Mouse (Mus musculus): ENCODE measurements around the gene Hes5. TPM values are rescaled to one million over a fixed set of nuclear protein-coding genes. Genes with fewer than 3 reads are reported as not detected.

Gene Hes5
- total RNA-seq, 2 experiments from 2014 or later: 32.6 to 48.7 TPM

DNA sequence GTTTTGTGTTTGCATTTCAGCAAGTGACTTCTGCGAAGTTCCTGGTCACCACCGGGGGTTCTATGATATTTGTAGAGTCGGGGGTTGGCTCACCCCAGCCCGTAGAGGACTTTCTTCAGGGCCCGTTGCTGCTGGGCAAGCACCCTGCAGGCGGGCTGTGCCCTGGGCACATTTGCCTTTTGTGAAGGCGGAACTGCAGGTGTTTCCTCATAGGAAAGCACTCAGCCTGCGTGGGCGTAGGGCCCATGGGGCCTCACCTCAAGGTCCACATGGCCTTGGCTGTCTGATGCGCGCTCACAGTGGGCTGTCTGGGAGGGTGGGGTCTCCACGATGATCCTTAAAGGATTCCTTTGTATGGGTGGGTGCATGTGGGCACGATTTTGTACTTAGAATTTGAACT is 1.2 kb downstream of the Hes5 start:
- intact Hi-C loops (cut with DNase I): no loop called here
- DNase-seq (ENCODE audit: low spot score in 2 of 2): no peak

DNA sequence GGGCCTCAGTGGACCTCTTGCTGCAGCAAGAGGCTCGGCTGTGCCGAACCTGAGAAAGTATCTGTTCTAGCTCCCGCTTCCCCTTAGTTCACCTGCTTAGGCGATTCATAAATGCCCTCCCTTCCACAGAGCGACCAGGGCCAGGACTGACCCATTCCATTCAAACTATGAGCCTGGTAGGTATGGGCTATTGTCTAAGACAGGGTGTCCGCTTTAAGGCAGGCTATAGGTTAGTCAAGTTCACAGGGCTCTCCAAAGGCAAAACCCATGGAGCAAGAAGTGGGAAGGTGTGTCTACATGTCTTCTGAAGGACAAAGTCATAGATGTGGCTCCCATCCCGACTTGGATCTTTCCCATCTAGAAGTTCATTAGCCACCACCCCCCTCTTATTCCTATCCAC is 2.0 kb downstream of the Hes5 start:
- intact Hi-C loops (cut with DNase I): no loop called here
- DNase-seq (ENCODE audit: low spot score in 2 of 2): no peak

DNA sequence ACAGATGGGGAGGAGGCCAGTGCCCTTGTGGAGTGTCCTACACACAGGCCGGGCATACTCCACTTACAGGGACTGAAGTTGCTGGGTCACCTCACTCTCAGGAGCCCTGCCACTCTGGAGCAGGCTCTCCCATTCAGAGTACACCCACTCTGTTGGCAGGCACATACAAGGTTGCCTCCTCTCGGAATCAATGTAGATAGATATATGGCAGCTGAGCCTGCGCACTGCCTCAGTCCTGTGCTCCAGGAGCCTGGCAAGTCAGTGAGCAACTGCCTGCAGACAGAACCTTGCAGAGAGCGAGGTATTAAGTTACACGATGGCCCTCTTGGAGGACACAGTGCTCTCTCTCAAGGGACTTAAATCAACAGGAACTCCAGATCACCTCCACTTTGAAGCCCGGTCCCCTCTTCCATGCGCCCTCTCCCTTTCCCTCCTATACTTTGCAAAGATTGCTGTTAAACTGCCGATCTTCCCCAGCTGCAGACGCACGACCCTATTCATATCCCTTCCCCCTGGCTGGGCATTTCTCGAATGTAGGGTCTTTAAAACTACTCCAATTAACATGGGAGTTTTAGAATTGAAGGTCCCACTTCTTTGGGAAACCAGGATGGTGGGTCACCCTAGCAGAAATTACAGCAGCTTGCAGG is 2.6 kb downstream of the Hes5 start:
- DNase-seq (ENCODE audit: low spot score in 2 of 2): peak in 1 of 2 experiments; percentile 50
- intact Hi-C loops (cut with DNase I): no loop called here

- DNase-seq (ENCODE audit: low spot score in 2 of 2): peak; percentile 93
- intact Hi-C loops (cut with DNase I): no loop called here
Measured at GRCm38 (mm10) chr4:154963901-154964580, 3.3 kb downstream of the Hes5 start, which contains the start of gene Pank4. Gene Pank4, plus strand, starts transcription at chr4:154964123.

DNA sequence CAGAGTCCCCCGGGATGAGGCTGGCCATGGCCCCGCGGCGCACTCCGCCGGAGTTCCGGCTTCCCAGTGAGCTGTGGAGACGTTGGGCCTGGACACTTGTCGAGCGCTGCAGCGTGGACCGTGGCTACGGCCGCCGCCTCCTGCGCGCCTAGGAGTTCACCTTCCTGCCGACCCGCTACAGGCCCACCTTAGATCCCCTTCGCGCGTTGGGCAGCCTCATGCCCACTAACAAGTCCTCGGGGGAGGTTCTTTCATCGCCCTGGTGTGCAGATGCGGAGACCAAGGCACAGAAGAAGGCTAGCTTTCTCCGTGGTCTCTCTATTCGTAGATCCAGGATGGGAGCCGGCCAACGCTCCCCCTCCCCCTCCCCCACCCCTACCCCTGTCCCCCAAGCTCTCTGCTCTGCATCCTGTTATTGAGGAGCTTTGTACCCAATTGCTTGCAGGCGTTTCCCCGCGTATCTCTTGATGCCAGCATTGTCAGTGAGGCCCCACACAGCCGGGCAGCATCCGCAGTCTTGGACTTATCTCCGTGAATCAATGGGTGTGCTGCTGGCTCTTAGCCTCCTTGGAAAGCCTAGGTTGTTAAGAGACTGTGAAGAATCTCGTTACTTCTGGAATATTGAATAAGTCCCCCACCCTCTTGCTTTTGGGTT is 4.0 kb downstream of the Hes5 start:
- intact Hi-C loops (cut with DNase I): loop anchor here (5.0 kb wide), 1 partner anchor 87 kb away; no protein-coding TSS in a partner anchor
- no peak for DNase-seq (ENCODE audit: low spot score in 2 of 2)

DNA sequence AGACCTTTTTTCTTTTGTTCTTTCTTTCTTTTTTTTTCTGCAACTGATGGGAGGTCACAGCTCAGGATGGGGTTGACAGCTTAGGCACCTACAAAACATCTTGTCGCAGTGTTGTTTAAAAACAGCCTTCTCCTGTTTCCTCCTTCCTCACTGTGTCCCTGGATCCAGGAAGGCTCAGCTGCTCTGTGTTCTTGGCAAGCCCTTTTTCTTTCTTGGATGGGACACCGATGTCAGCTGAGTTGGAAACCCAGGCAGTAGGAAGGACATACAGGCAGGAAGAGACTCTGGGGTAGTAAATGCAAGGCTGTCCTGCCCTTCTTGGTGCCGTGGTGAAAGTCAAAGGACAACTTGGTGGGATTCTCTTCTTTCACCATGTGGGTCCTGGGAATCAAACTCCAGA is 5.1 kb downstream of the Hes5 start:
- no peak for DNase-seq (ENCODE audit: low spot score in 2 of 2)
- intact Hi-C loops (cut with DNase I): loop anchor here (5.0 kb wide), 1 partner anchor 89 kb away; no protein-coding TSS in a partner anchor

DNA sequence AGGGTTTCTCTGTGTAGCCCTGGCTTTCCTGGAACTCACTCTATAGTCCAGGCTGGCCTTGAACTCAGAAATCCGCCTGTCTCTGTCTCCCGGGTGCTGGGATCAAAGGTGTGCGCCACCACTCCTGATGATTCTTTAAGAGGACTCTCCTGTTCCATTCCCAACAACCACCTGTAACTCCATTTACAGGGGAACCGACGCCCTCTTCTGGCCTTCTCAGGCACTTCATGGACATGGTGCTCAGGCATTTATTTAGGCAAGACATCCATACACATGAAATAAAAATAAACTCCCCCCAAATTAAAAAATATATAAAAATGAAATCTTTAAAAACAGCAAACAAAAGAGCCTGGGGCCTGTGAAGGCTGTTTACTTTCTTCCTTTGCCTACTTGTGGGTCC is 6.5 kb downstream of the Hes5 start:
- intact Hi-C loops (cut with DNase I): loop anchor here (5.0 kb wide), 1 partner anchor 90 kb away; no protein-coding TSS in a partner anchor
- DNase-seq (ENCODE audit: low spot score in 2 of 2): peak; percentile 66 to 80

DNA sequence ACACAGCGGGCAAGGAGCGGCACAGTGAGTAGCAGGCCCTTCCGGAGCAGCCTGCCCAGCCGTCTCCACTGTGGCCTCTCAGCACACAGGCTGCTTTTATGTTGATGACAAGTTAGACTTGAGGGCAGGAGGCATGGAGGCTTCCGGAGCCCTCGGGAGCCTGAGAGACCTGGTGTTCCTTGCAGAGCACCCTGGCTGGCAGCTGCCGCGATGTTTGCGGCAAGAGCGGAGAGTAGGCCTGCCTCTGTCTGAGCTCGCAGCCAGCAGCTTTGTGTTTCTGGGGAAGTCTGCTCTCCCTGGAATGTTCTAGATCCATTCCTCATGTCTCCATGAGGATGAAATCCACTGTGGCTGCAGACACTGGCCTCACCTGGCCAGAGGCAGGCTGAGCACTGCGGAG is 11.8 kb downstream of the Hes5 start:
- DNase-seq (ENCODE audit: low spot score in 2 of 2): no peak
- intact Hi-C loops (cut with DNase I): no loop called here

- no peak for DNase-seq (ENCODE audit: low spot score in 2 of 2)
- intact Hi-C loops (cut with DNase I): no loop called here
Measured at GRCm38 (mm10) chr4:154974163-154974611, 13.5 kb downstream of the Hes5 start.

DNA sequence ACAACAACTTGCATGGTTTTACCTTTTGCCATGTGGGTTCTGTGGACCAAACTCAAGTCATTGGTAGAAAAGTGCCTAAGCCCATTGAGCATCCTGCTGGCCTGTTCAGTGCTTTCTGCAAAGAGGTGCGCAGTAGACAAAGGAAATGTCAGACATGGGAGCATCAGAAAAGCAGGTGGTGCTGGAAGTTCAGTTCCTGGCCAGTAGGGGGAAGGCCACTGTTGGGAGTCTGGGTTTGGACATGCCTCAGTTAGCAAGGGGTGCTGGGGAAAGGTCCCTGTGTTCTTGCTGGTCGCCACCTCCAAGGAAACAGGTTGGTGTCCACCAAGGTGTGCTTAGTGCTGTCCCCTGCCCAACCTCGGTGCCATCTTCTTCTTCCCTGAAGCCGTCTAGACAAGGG is 19.4 kb downstream of the Hes5 start:
- intact Hi-C loops (cut with DNase I): loop anchor here (2.0 kb wide), 1 partner anchor 73 kb away; no protein-coding TSS in a partner anchor
- DNase-seq (ENCODE audit: low spot score in 2 of 2): no peak

GRCm38 (mm10) chr4:154981076-154981475 is 20.4 kb downstream of the Hes5 start:
- intact Hi-C loops (cut with DNase I): loop anchor here (1.0 to 2.0 kb wide), 2 partner anchors 72 to 85 kb away; no protein-coding TSS in a partner anchor
- DNase-seq (ENCODE audit: low spot score in 2 of 2): no peak

DNA sequence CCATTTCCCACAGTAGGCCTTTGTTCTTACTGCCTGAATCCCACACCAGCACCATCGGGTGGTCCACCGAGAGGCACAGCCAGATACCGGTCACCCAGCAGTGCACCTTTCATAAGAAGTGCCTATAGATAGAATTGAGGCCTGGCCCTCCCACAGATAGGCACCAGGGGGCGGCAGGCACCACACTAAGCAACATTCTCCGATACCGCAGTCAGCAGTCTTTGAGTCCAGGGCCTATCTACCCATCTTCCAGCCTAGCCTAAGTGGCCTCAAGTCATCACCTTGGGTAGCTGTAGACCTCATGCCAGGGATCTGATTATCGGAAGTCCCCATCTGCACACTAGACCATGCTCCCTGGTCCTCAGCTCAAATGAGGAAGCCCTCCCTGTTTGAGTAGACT is 20.8 kb downstream of the Hes5 start:
- intact Hi-C loops (cut with DNase I): loop anchor here (1.0 to 2.0 kb wide), 2 partner anchors 71 to 85 kb away; no protein-coding TSS in a partner anchor
- DNase-seq (ENCODE audit: low spot score in 2 of 2): peak; percentile 81 to 89

DNA sequence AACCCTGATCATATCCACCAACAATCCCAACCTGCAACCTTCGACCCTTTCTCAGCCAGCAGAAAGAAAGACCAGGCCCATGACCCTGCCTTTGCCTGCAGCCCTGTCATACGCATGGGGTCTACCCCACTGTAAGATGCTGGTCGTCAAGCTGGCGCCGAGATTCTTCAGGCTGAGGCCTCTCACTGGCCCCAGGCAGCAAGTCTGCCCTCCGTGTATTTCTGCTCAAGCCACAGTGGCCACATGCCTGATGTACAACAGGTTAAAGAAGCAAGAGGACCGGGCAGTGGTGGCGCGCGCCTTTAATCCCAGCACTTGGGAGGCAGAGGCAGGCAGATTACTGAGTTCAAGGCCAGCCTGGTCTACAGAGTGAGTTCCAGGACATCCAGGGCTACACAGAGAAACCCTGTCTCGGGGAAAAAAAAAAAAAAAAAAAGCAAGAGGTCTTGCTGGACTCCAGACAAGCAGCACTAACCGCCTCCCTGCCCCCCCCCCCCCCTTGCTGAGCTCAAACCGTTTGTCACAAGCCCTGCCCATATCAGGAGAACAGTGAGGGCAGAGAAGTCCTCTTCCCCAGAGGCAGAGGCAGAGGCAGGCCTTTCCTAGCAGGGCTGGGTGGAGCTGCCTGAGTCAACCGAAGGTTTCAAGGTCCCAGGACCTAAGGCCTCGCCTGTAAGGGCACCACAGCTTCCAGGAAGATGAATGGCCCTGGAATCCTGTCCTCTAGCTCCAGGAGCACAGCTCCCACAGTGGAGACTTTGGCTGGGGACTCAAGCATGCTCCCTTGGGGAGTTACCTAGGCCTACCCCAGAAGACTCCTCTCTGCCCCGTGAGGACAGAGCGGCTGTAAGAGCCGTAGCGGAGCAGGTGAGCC is 21.8 kb downstream of the Hes5 start:
- intact Hi-C loops (cut with DNase I): no loop called here
- DNase-seq (ENCODE audit: low spot score in 2 of 2): no peak

GRCm38 (mm10) chr4:154983767-154984166 is 23.0 kb downstream of the Hes5 start:
- no peak for DNase-seq (ENCODE audit: low spot score in 2 of 2)
- intact Hi-C loops (cut with DNase I): no loop called here

GRCm38 (mm10) chr4:154985151-154985777 is 24.5 kb downstream of the Hes5 start:
- DNase-seq (ENCODE audit: low spot score in 2 of 2): no peak
- intact Hi-C loops (cut with DNase I): no loop called here

GRCm38 (mm10) chr4:154986096-154986495 is 25.4 kb downstream of the Hes5 start:
- DNase-seq (ENCODE audit: low spot score in 2 of 2): peak; percentile 76 to 87
- intact Hi-C loops (cut with DNase I): no loop called here

DNA sequence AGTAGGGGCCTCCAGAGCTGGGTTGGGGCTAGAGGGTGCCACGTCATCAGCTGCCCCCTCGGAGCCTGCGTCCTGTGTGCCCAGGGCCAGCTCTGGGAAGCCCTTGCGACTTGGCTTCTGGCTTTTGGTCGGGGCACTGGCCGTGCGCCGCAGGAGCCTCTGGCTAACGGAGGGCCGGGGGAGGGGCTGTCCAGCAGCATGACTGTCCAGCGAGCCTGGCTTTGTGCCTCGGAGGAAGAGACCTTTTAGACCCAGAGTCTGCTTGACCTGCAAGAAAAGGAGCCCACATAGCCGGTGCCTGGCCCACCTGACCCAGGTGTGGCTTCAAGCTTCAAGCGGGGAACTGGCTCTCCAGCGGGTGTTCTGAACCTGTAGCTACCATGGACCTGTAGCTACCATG is 26.0 kb downstream of the Hes5 start:
- intact Hi-C loops (cut with DNase I): no loop called here
- DNase-seq (ENCODE audit: low spot score in 2 of 2): no peak

DNA sequence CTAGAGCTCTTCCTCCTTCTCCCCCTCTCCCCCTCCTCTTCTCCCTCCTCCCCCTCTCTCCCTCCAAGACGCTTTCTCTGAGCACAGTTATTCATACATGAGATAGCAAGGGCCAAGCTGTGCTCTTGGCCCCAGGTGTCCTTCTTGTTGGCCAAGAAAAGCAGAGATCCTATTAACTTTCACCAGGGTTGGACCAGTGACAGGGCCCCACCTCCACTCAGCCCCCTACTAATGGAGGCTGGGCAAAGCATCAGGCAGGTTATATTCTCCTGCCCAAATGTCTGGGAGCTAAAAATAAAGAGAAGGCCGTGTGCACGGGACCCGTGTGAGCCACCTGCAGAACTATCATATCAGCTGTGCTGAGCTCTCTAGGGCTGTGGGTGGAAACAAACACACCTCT is 34.2 kb downstream of the Hes5 start:
- DNase-seq (ENCODE audit: low spot score in 2 of 2): no peak
- intact Hi-C loops (cut with DNase I): no loop called here
